Mouse (Mus musculus): ENCODE measurements around the gene Haghl. TPM values are rescaled to one million over a fixed set of nuclear protein-coding genes. Genes with fewer than 3 reads are reported as not detected.

The Haghl gene
- polyA plus RNA-seq, 1 experiment from 2014 or later, result 51.3 TPM

GRCm38 (mm10) chr17:25735745-25736144 is 49.7 kb downstream of the Haghl start, which contains the start of gene Mslnl:
Gene Mslnl (plus strand): TSS chr17:25736042.
- no peak for ATAC-seq (ENCODE audit: extremely low read depth, insufficient number of reproducible peaks, low FRiP score, low TSS enrichment)
- Histone ChIP-seq H3K27ac (replicated peaks) (no peak within 1 kb of the TSS), H3K36me3 (no peaks in the 10 kb centered on the region; the same call in 1 of the 2 replicates), H3K9me3 (no peaks in the 10 kb centered on the region), H3K9ac (no peak within 1 kb of the TSS), H3K4me3 (no peak within 1 kb of the TSS), H3K4me2 (no peak within 1 kb of the TSS), H3K4me1 (no peaks in the 10 kb centered on the region), H3K27me3 (replicated peaks) (peaks cover 26% of the 10 kb centered on the region)
- 70% methylated on average over 3 of the region's 3 CpGs for WGBS

- no peaks in the 10 kb centered on the region; the same call in none of the 2 replicates for H3K36me3 ChIP-seq
- no peaks in the 10 kb centered on the region for H3K9me3 ChIP-seq
- no peaks in the 10 kb centered on the region for H3K4me1 ChIP-seq
- H3K27ac ChIP-seq (replicated peaks), result no peak overlapping the region
- peaks cover 26% of the 10 kb centered on the region for H3K27me3 ChIP-seq (replicated peaks)
- no peak overlapping the region for H3K4me3 ChIP-seq
- no peak for ATAC-seq (ENCODE audit: extremely low read depth, insufficient number of reproducible peaks, low FRiP score, low TSS enrichment)
- WGBS, result 69% methylated on average over 5 of the region's 5 CpGs
- no peak overlapping the region for H3K4me2 ChIP-seq
- no peak overlapping the region for H3K9ac ChIP-seq
Measured at GRCm38 (mm10) chr17:25735246-25735645, 50.2 kb downstream of the Haghl start.

- WGBS, result 18% methylated on average over 2 of the region's 2 CpGs
- peaks cover 12% of the 10 kb centered on the region for H3K36me3 ChIP-seq
- H3K27ac ChIP-seq (replicated peaks), result no peak overlapping the region
- no peak overlapping the region for H3K9ac ChIP-seq
- no peak for ATAC-seq (ENCODE audit: extremely low read depth, insufficient number of reproducible peaks, low FRiP score, low TSS enrichment)
- no peaks in the 10 kb centered on the region for H3K9me3 ChIP-seq
- H3K4me1 ChIP-seq, result peaks cover 11% of the 10 kb centered on the region
- H3K4me3 ChIP-seq, result no peak overlapping the region
- peaks cover 7% of the 10 kb centered on the region; the same call in 1 of the 2 replicates for H3K27me3 ChIP-seq (replicated peaks)
- H3K4me2 ChIP-seq, result no peak overlapping the region
Measured at GRCm38 (mm10) chr17:25732082-25732481, 53.4 kb downstream of the Haghl start.

Small RNAs within 50 kb of the gene (microRNA-seq; reads per million reads assigned to microRNA genes)
- gene Gm25083 (not detected), gene Mir3082 (1.0 reads per million), gene Mir6966 (not detected)

Other genes starting within 250 kb of the Haghl start
- gene Sox8, start 215.0 kb downstream of the Haghl start, polyA plus RNA-seq (2015; fragmentation: Nextera tagmentation; extraction: Ambion mirVana), result 0.53 and 1.5 TPM in 2 replicates
- gene Lmf1, start 206.6 kb downstream of the Haghl start, polyA plus RNA-seq (2015; fragmentation: Nextera tagmentation; extraction: Ambion mirVana), result 30.2 and 35.7 TPM in 2 replicates
- 3.2 and 3.4 TPM in 2 replicates for gene Gng13, start 68.5 kb downstream of the Haghl start, polyA plus RNA-seq (2015; fragmentation: Nextera tagmentation; extraction: Ambion mirVana)
- 18.8 and 20.4 TPM in 2 replicates for gene Chtf18, start 58.3 kb downstream of the Haghl start, polyA plus RNA-seq (2015; fragmentation: Nextera tagmentation; extraction: Ambion mirVana)
- gene Rpusd1, start 58.0 kb downstream of the Haghl start, polyA plus RNA-seq (2015; fragmentation: Nextera tagmentation; extraction: Ambion mirVana), result 13.3 and 13.7 TPM in 2 replicates
- gene Mslnl, start 49.6 kb downstream of the Haghl start, polyA plus RNA-seq (2015; fragmentation: Nextera tagmentation; extraction: Ambion mirVana), result not detected in 2 replicates
- 28.7 and 32.4 TPM in 2 replicates for gene Msln, start 31.3 kb downstream of the Haghl start, polyA plus RNA-seq (2015; fragmentation: Nextera tagmentation; extraction: Ambion mirVana)
- gene Narfl, start 11.9 kb downstream of the Haghl start, polyA plus RNA-seq (2015; fragmentation: Nextera tagmentation; extraction: Ambion mirVana), result 27.1 and 30.6 TPM in 2 replicates
- gene Ccdc78, start 907 bp upstream of the Haghl start, polyA plus RNA-seq (2015; fragmentation: Nextera tagmentation; extraction: Ambion mirVana), result 0.09 and 0.17 TPM in 2 replicates
- gene Fam173a, start 7.2 kb upstream of the Haghl start, polyA plus RNA-seq (2015; fragmentation: Nextera tagmentation; extraction: Ambion mirVana), result 62.2 and 69.9 TPM in 2 replicates
- 0.84 TPM in 1 of 2 replicates, not detected in the other for gene AC134908.4, start 10.0 kb upstream of the Haghl start, polyA plus RNA-seq (2015; fragmentation: Nextera tagmentation; extraction: Ambion mirVana)
- gene Metrn, start 11.5 kb upstream of the Haghl start, polyA plus RNA-seq (2015; fragmentation: Nextera tagmentation; extraction: Ambion mirVana), result 28.1 and 28.9 TPM in 2 replicates
- gene Fbxl16, start 23.4 kb upstream of the Haghl start, polyA plus RNA-seq (2015; fragmentation: Nextera tagmentation; extraction: Ambion mirVana), result 1.0 and 1.1 TPM in 2 replicates
- 14.2 and 15.1 TPM in 2 replicates for gene Wdr24, start 38.0 kb upstream of the Haghl start, polyA plus RNA-seq (2015; fragmentation: Nextera tagmentation; extraction: Ambion mirVana)
- 36.7 and 37.4 TPM in 2 replicates for gene Jmjd8, start 43.2 kb upstream of the Haghl start, polyA plus RNA-seq (2015; fragmentation: Nextera tagmentation; extraction: Ambion mirVana)
- gene Stub1, start 47.7 kb upstream of the Haghl start, polyA plus RNA-seq (2015; fragmentation: Nextera tagmentation; extraction: Ambion mirVana), result 287 and 324 TPM in 2 replicates
- 0.45 and 0.98 TPM in 2 replicates for gene Rhbdl1, start 51.6 kb upstream of the Haghl start, polyA plus RNA-seq (2015; fragmentation: Nextera tagmentation; extraction: Ambion mirVana)
- 2.3 and 2.4 TPM in 2 replicates for gene Gm20683, start 56.1 kb upstream of the Haghl start, polyA plus RNA-seq (2015; fragmentation: Nextera tagmentation; extraction: Ambion mirVana)
- 18.3 and 22.1 TPM in 2 replicates for gene Rhot2, start 59.2 kb upstream of the Haghl start, polyA plus RNA-seq (2015; fragmentation: Nextera tagmentation; extraction: Ambion mirVana)
- 12.3 and 15.1 TPM in 2 replicates for gene Wdr90, start 75.8 kb upstream of the Haghl start, polyA plus RNA-seq (2015; fragmentation: Nextera tagmentation; extraction: Ambion mirVana)
- gene Mcrip2, start 83.1 kb upstream of the Haghl start, polyA plus RNA-seq (2015; fragmentation: Nextera tagmentation; extraction: Ambion mirVana), result 159 and 173 TPM in 2 replicates
- gene Mettl26, start 89.4 kb upstream of the Haghl start, polyA plus RNA-seq (2015; fragmentation: Nextera tagmentation; extraction: Ambion mirVana), result 35.7 and 43.2 TPM in 2 replicates
- gene Wfikkn1, start 95.2 kb upstream of the Haghl start, polyA plus RNA-seq (2015; fragmentation: Nextera tagmentation; extraction: Ambion mirVana), result 0.23 and 0.38 TPM in 2 replicates
- 16.1 and 16.4 TPM in 2 replicates for gene Rab40c, start 134.1 kb upstream of the Haghl start, polyA plus RNA-seq (2015; fragmentation: Nextera tagmentation; extraction: Ambion mirVana)
- 60.4 and 62.1 TPM in 2 replicates for gene Pigq, start 159.3 kb upstream of the Haghl start, polyA plus RNA-seq (2015; fragmentation: Nextera tagmentation; extraction: Ambion mirVana)
- 0.06 TPM in 1 of 2 replicates, not detected in the other for gene Nhlrc4, start 159.3 kb upstream of the Haghl start, polyA plus RNA-seq (2015; fragmentation: Nextera tagmentation; extraction: Ambion mirVana)
- 0.13 and 0.15 TPM in 2 replicates for gene A930017K11Rik, start 166.9 kb upstream of the Haghl start, polyA plus RNA-seq (2015; fragmentation: Nextera tagmentation; extraction: Ambion mirVana)
- gene Capn15, start 200.1 kb upstream of the Haghl start, polyA plus RNA-seq (2015; fragmentation: Nextera tagmentation; extraction: Ambion mirVana), result 9.3 and 10.6 TPM in 2 replicates

Measured in heart, embryonic 13.5 days (tissue).